Mouse (Mus musculus) left cerebral cortex, adult 2 months (tissue): ENCODE results near the gene Ttc39a. TPM values are rescaled to one million over a fixed set of nuclear protein-coding genes. Genes with fewer than 3 reads are reported as not detected.

ENCODE experiments used
- DNase-seq, 2 experiments: peaks; one replicate each; pipeline ENCODE4 v3.0.0; 2021 to 2022; ENCODE audit warnings: low spot score in 2 of 2, mixed read lengths in 1 of 2; ENCODE audit errors: extremely low spot score in 1 of 2
- H3K27ac ChIP-seq: fragments of 200-600 bp; 2 replicates; pipeline ENCODE4 v1.8.1; 2022
- H3K4me3 ChIP-seq: fragments of 200-600 bp; 2 replicates; pipeline ENCODE4 v1.8.1; 2022
- CTCF ChIP-seq: fragments of 200-600 bp; IDR thresholded peaks from 2 replicates; pipeline ENCODE4 v1.8.1; 2022; ENCODE audit warnings: antibody characterized with exemption, mild to moderate bottlenecking, moderate library complexity
- intact Hi-C: fragments of 180-260 bp; cut with DNase I; formaldehyde crosslinking; loops from one replicate; pipeline ENCODE4 v1.15.1; 2025
- total RNA-seq, 2 experiments: library from RNA; stranded (reverse); gene quantifications; 2 replicates each; pipeline ENCODE4 v1.2.3; 2021

The Ttc39a gene
- total RNA-seq, 2 experiments from 2014 or later, result 2.8 to 3.8 TPM

- DNase-seq, result no peak
- intact Hi-C loops, result loop anchor here (2.0 to 5.0 kb wide), 2 partner anchors 18 to 38 kb away; no protein-coding TSS in a partner anchor
- TF ChIP-seq CTCF, result no peak
- H3K27ac ChIP-seq, result no peak overlapping the region
- peak overlapping the region; percentile 71 for H3K4me3 ChIP-seq
Measured at GRCm38 (mm10) chr4:109475078-109475477, 68.7 kb downstream of the Ttc39a start.

- H3K4me3 ChIP-seq, result peak overlapping the region; percentile 71
- intact Hi-C loops, result loop anchor here (2.0 to 5.0 kb wide), 2 partner anchors 19 to 39 kb away; no protein-coding TSS in a partner anchor
- TF ChIP-seq CTCF, result no peak
- peak; percentile 47 for DNase-seq
- H3K27ac ChIP-seq, result peak overlapping the region; percentile 93
Measured at GRCm38 (mm10) chr4:109475577-109476553, 69.4 kb downstream of the Ttc39a start.

GRCm38 (mm10) chr4:109476554-109477014 is 70.2 kb downstream of the Ttc39a start:
- DNase-seq, result peak; percentile 91 to 94
- intact Hi-C loops, result loop anchor here (5.0 kb wide), 1 partner anchor 39 kb away; no protein-coding TSS in a partner anchor
- TF ChIP-seq CTCF, result peak; percentile 10
- H3K27ac ChIP-seq, result peak overlapping the region; percentile 93
- H3K4me3 ChIP-seq, result peak overlapping the region; percentile 71

- Histone ChIP-seq H3K4me3 (no peak overlapping the region), H3K27ac (no peak overlapping the region)
- TF ChIP-seq CTCF, result no peak
- intact Hi-C loops, result loop anchor here (5.0 kb wide), 1 partner anchor 40 kb away; no protein-coding TSS in a partner anchor
- no peak for DNase-seq
Measured at GRCm38 (mm10) chr4:109477454-109477853, 71.0 kb downstream of the Ttc39a start.

GRCm38 (mm10) chr4:109481424-109481823 is 75.0 kb downstream of the Ttc39a start:
- TF ChIP-seq CTCF, result no peak
- intact Hi-C loops, result no loop called here
- Histone ChIP-seq H3K4me3 (no peak overlapping the region), H3K27ac (no peak overlapping the region)
- DNase-seq, result no peak

- no peak for DNase-seq
- Histone ChIP-seq H3K4me3 (no peak overlapping the region), H3K27ac (no peak overlapping the region)
- TF ChIP-seq CTCF, result no peak
- intact Hi-C loops, result no loop called here
Measured at GRCm38 (mm10) chr4:109482701-109483100, 76.3 kb downstream of the Ttc39a start.

GRCm38 (mm10) chr4:109484621-109485020 is 78.2 kb downstream of the Ttc39a start, which contains the start of gene Rnf11:
TSS of gene Rnf11 (minus strand) at chr4:109484728.
- DNase-seq, result no peak
- Histone ChIP-seq H3K27ac (no peak within 1 kb of the TSS), H3K4me3 (no peak within 1 kb of the TSS)
- TF ChIP-seq CTCF, result no peak
- intact Hi-C loops, result no loop called here

- TF ChIP-seq CTCF, result no peak
- intact Hi-C loops, result no loop called here
- Histone ChIP-seq H3K27ac (no peak overlapping the region), H3K4me3 (no peak overlapping the region)
- no peak for DNase-seq
Measured at GRCm38 (mm10) chr4:109488812-109489211, 82.4 kb downstream of the Ttc39a start.

- H3K27ac ChIP-seq, result no peak overlapping the region
- no peak for DNase-seq
- H3K4me3 ChIP-seq, result no peak overlapping the region
- no peak for TF ChIP-seq CTCF
- intact Hi-C loops, result no loop called here
Measured at GRCm38 (mm10) chr4:109493581-109493980, 87.2 kb downstream of the Ttc39a start.

Other genes with a start within 250 kb of the Ttc39a start
- gene Osbpl9, start 204.4 kb upstream of the Ttc39a start, total RNA-seq, result 10 to 100 TPM; 56.5 to 58.3 TPM
- under 1 TPM; 0.25 to 0.56 TPM for gene Calr4, start 172.1 kb upstream of the Ttc39a start, total RNA-seq
- 100 to 1,000 TPM; 180 to 186 TPM for gene Eps15, start 126.4 kb upstream of the Ttc39a start, total RNA-seq
- gene Rnf11, start 78.1 kb downstream of the Ttc39a start, total RNA-seq, result 100 to 1,000 TPM; 206 to 213 TPM
- gene 4930522H14Rik, start 124.7 kb downstream of the Ttc39a start, total RNA-seq, result not detected